Mouse (Mus musculus) CH12.LX (cell line): ENCODE data around the gene Srsf12.

Source experiments
- CTCF ChIP-seq, 2 experiments: IDR thresholded peaks in 1 of 2; conservative IDR thresholded peaks in 1 of 2; 2 replicates each; pipeline ENCODE4 v1.5.1; 2011 to 2012; ENCODE audit warnings: low read depth in 2 of 2, low read length in 2 of 2, improper control_type of control experiment in 1 of 2, inconsistent platforms in 1 of 2, mild to moderate bottlenecking in 1 of 2, moderate library complexity in 1 of 2
- UBTF ChIP-seq: IDR thresholded peaks from 2 replicates; pipeline ENCODE4 v1.6.1; 2012; ENCODE audit warnings: low read depth, mild to moderate bottlenecking, inconsistent platforms, low read length, improper control_type of control experiment, moderate library complexity

DNA sequence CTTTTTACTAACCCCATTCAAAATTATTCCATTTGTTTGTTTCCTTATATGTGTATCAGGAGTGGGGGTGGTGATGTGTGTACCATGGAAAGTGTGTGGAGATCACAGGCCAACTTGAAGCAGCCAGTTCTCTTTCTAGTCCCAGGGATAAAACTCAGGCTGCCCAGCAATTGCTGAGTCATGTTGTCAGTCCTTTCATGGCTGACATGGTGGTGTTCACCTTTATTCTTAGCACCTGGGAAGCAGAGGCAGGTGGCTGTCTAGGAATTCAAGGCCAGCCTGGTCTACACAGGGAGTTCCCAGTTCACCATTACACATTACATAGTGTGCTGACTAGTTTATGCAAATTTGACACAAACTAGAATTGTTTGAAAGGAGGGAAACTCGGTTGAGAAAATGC lies 54.1 kb downstream of the Srsf12 start:
- TF ChIP-seq UBTF = no peak
- TF ChIP-seq CTCF (conservative IDR thresholded peaks at IDR 0.05 in 1 of 2, IDR thresholded peaks at IDR 0.05 in 1 of 2; ENCODE audit: low read depth in 2 of 2, low read length in 2 of 2) = no peak
